Comparison of ENCODE assay signal across 21 mouse cellular contexts in genomic region chr19:23543244-23544004, GRCm38 (mm10).
A peak's percentile ranks its signal among the peaks of the same experiment; 100 is the strongest.
DNase-seq lines count a peak whose midpoint lies in the region; ATAC-seq and TF ChIP-seq lines count a peak whose summit lies in the region.
"Had no signal": no experiment of that assay in that cellular context is flagged by ENCODE, and none has a peak within 500 bp of the region (broad histone marks: within the 10 kb centered on the region; RNA-seq: fewer than 3 reads in every experiment).

No protein-coding gene starts in this region.

- no peaks in the 10 kb centered on the region for H3K9me3 ChIP-seq in forebrain, embryonic 11.5 days (ENCODE audit: control insufficient read depth, low read length)
- H3K9me3 ChIP-seq in forebrain, postnatal 0 days (ENCODE audit: low read length) = no peaks in the 10 kb centered on the region
- H3K9me3 ChIP-seq in midbrain, embryonic 14.5 days (ENCODE audit: control insufficient read depth, low read length) = no peaks in the 10 kb centered on the region
- no peaks in the 10 kb centered on the region for H3K9me3 ChIP-seq in midbrain, embryonic 10.5 days (replicated peaks)
- no peaks in the 10 kb centered on the region for H3K9me3 ChIP-seq in midbrain, embryonic 15.5 days
- H3K9me3 ChIP-seq: embryonic facial prominence, embryonic 13.5 days; G1E; heart, embryonic 15.5 days; hindbrain, embryonic 10.5 days; hindbrain, embryonic 15.5 days had no signal

- WGBS in forebrain, embryonic 11.5 days = 32% methylated on average over 11 of the region's 11 CpGs
- WGBS in forebrain, postnatal 0 days = 27% methylated on average over 11 of the region's 11 CpGs
- 64% methylated on average over 11 of the region's 11 CpGs for WGBS in midbrain, embryonic 14.5 days
- 74% methylated on average over 11 of the region's 11 CpGs for whole genome bisulfite sequencing in midbrain, embryonic 10.5 days
- WGBS in midbrain, embryonic 15.5 days = 49% methylated on average over 11 of the region's 11 CpGs

- no peak overlapping the region for H3K9ac ChIP-seq in forebrain, embryonic 11.5 days (ENCODE audit: low read length)
- no peak overlapping the region for H3K9ac ChIP-seq in forebrain, postnatal 0 days
- no peak overlapping the region for H3K9ac ChIP-seq in midbrain, embryonic 14.5 days (replicated peaks; ENCODE audit: low read length)
- H3K9ac ChIP-seq in midbrain, embryonic 15.5 days = no peak overlapping the region
- H3K9ac ChIP-seq: embryonic facial prominence, embryonic 13.5 days; heart, embryonic 15.5 days; hindbrain, embryonic 15.5 days had no signal

- H3K27ac ChIP-seq in forebrain, embryonic 11.5 days (ENCODE audit: low read depth, low read length) = peak overlapping the region; percentile 50; the same call in 1 of the 2 replicates
- no peak overlapping the region for H3K27ac ChIP-seq in forebrain, postnatal 0 days (ENCODE audit: low read depth, low read length)
- H3K27ac ChIP-seq in midbrain, embryonic 14.5 days (replicated peaks; ENCODE audit: low read depth, low read length) = no peak overlapping the region
- no peak overlapping the region for H3K27ac ChIP-seq in midbrain, embryonic 10.5 days (replicated peaks)
- no peak overlapping the region for H3K27ac ChIP-seq in midbrain, embryonic 15.5 days
- H3K27ac ChIP-seq: embryonic facial prominence, embryonic 13.5 days; heart, adult 2 months; heart, embryonic 15.5 days; hindbrain, embryonic 10.5 days; hindbrain, embryonic 15.5 days had no signal

- no peaks in the 10 kb centered on the region for H3K4me1 ChIP-seq in forebrain, embryonic 11.5 days (replicated peaks; ENCODE audit: control insufficient read depth, insufficient read depth, low read length)
- no peaks in the 10 kb centered on the region; the same call in 1 of the 2 replicates for H3K4me1 ChIP-seq in forebrain, postnatal 0 days (ENCODE audit: insufficient read depth)
- no peaks in the 10 kb centered on the region for H3K4me1 ChIP-seq in midbrain, embryonic 14.5 days (ENCODE audit: control insufficient read depth, insufficient read depth, low read length)
- H3K4me1 ChIP-seq in midbrain, embryonic 10.5 days = no peaks in the 10 kb centered on the region
- peaks cover 6% of the 10 kb centered on the region; the same call in 1 of the 2 replicates for H3K4me1 ChIP-seq in midbrain, embryonic 15.5 days
- H3K4me1 ChIP-seq: embryonic facial prominence, embryonic 13.5 days; heart, embryonic 15.5 days; hindbrain, embryonic 10.5 days; hindbrain, embryonic 15.5 days had no signal

- TF ChIP-seq CTCF in forebrain, postnatal 0 days (IDR thresholded peaks at IDR 0.05; ENCODE audit: low read depth) = no peak

- ATAC-seq in forebrain, embryonic 11.5 days (replicated peaks; ENCODE audit: low FRiP score) = peak; percentile 95
- no peak for ATAC-seq in forebrain, postnatal 0 days
- ATAC-seq in midbrain, embryonic 14.5 days (ENCODE audit: low FRiP score, low TSS enrichment) = no peak
- ATAC-seq in midbrain, embryonic 15.5 days (replicated peaks) = peak; percentile 69; the same call in 1 of the 2 replicates
- ATAC-seq: CD4-positive, CD25-positive, alpha-beta regulatory T cell, adult 4 months had no signal

- H3K27me3 ChIP-seq in forebrain, embryonic 11.5 days (ENCODE audit: control insufficient read depth, insufficient read depth, low read length) = no peaks in the 10 kb centered on the region
- H3K27me3 ChIP-seq in forebrain, postnatal 0 days (ENCODE audit: insufficient read depth, low read length) = no peaks in the 10 kb centered on the region
- H3K27me3 ChIP-seq in midbrain, embryonic 14.5 days (ENCODE audit: control insufficient read depth, insufficient read depth, low read length) = no peaks in the 10 kb centered on the region
- H3K27me3 ChIP-seq in midbrain, embryonic 10.5 days (ENCODE audit: low read depth, poor library complexity, severe bottlenecking) = no peaks in the 10 kb centered on the region
- H3K27me3 ChIP-seq in midbrain, embryonic 15.5 days (replicated peaks) = no peaks in the 10 kb centered on the region
- H3K27me3 ChIP-seq: embryonic facial prominence, embryonic 13.5 days; heart, embryonic 15.5 days; hindbrain, embryonic 15.5 days had no signal

- no peaks in the 10 kb centered on the region for H3K36me3 ChIP-seq in forebrain, embryonic 11.5 days (ENCODE audit: control insufficient read depth, insufficient read depth, low read length)
- no peaks in the 10 kb centered on the region for H3K36me3 ChIP-seq in forebrain, postnatal 0 days (ENCODE audit: insufficient read depth)
- no peaks in the 10 kb centered on the region for H3K36me3 ChIP-seq in midbrain, embryonic 14.5 days (ENCODE audit: control insufficient read depth, insufficient read depth, low read length)
- no peaks in the 10 kb centered on the region for H3K36me3 ChIP-seq in midbrain, embryonic 10.5 days
- H3K36me3 ChIP-seq in midbrain, embryonic 15.5 days (replicated peaks) = no peaks in the 10 kb centered on the region
- H3K36me3 ChIP-seq: embryonic facial prominence, embryonic 13.5 days; G1E; heart, embryonic 15.5 days; hindbrain, embryonic 10.5 days; hindbrain, embryonic 15.5 days had no signal

- no peak overlapping the region for H3K4me3 ChIP-seq in forebrain, embryonic 11.5 days (ENCODE audit: low read depth, low read length)
- H3K4me3 ChIP-seq in forebrain, postnatal 0 days (ENCODE audit: low read depth, low read length) = no peak overlapping the region
- H3K4me3 ChIP-seq in midbrain, embryonic 14.5 days (replicated peaks; ENCODE audit: low read depth, low read length) = no peak overlapping the region
- H3K4me3 ChIP-seq in midbrain, embryonic 10.5 days = no peak overlapping the region
- no peak overlapping the region for H3K4me3 ChIP-seq in midbrain, embryonic 15.5 days
- H3K4me3 ChIP-seq: embryonic facial prominence, embryonic 13.5 days; heart, adult 2 months; heart, embryonic 15.5 days; hindbrain, embryonic 10.5 days; hindbrain, embryonic 15.5 days had no signal

- H3K4me2 ChIP-seq in forebrain, embryonic 11.5 days (ENCODE audit: low read depth, low read length, severe bottlenecking) = no peak overlapping the region
- no peak overlapping the region for H3K4me2 ChIP-seq in forebrain, postnatal 0 days (ENCODE audit: low read depth)
- H3K4me2 ChIP-seq in midbrain, embryonic 14.5 days (ENCODE audit: low read length) = no peak overlapping the region
- H3K4me2 ChIP-seq in midbrain, embryonic 15.5 days = no peak overlapping the region
- H3K4me2 ChIP-seq: embryonic facial prominence, embryonic 13.5 days; heart, embryonic 11.5 days; heart, embryonic 15.5 days; hindbrain, embryonic 15.5 days had no signal

- peak; percentile 64 for DNase-seq in forebrain, embryonic 11.5 days (ENCODE audit: low spot score)
- DNase-seq in forebrain, postnatal 0 days = no peak
- peak; percentile 52 for DNase-seq in midbrain, embryonic 14.5 days
- DNase-seq in midbrain, embryonic 10.5 days (ENCODE audit: low spot score) = no peak
- no peak for DNase-seq in frontal cortex, postnatal 36 days (ENCODE audit: low spot score in 2 of 2)
- no peak for DNase-seq in lung, postnatal 10 days
- no peak for DNase-seq in natural killer cell, adult 2 months (ENCODE audit: low spot score in 2 of 2)
- DNase-seq: B cell, adult 2 months; cerebellum, adult 11-12 months; cerebellum, adult 9-10 months; cerebellum, postnatal 36 days; gastrocnemius, postnatal 14 days; heart, adult 2 months had no signal

Comparison
In these comparisons a context has a peak if more than half of its experiments do, and no peak if none do; other contexts are left out.
1. ATAC-seq: peak in forebrain, embryonic 11.5 days (single experiment) and midbrain, embryonic 15.5 days (single experiment); none in forebrain, postnatal 0 days (single experiment) and midbrain, embryonic 14.5 days (single experiment).
2. DNase-seq: peak in forebrain, embryonic 11.5 days (single experiment) and midbrain, embryonic 14.5 days (single experiment); none in forebrain, postnatal 0 days (single experiment), midbrain, embryonic 10.5 days (single experiment), frontal cortex, postnatal 36 days (0 of 2), lung, postnatal 10 days (single experiment) and natural killer cell, adult 2 months (0 of 2).